Mouse (Mus musculus) urinary bladder, postnatal 14 days (tissue): ENCODE results near the gene Gpc1.

Source experiments
- DNase-seq: peaks from one replicate; pipeline ENCODE4 v3.0.0; 2021; ENCODE audit warnings: low spot score

Gpc1 gene

GRCm38 (mm10) chr1:92833987-92834706 lies 2.7 kb downstream of the Gpc1 start:
- DNase-seq: peak; percentile 79

DNA sequence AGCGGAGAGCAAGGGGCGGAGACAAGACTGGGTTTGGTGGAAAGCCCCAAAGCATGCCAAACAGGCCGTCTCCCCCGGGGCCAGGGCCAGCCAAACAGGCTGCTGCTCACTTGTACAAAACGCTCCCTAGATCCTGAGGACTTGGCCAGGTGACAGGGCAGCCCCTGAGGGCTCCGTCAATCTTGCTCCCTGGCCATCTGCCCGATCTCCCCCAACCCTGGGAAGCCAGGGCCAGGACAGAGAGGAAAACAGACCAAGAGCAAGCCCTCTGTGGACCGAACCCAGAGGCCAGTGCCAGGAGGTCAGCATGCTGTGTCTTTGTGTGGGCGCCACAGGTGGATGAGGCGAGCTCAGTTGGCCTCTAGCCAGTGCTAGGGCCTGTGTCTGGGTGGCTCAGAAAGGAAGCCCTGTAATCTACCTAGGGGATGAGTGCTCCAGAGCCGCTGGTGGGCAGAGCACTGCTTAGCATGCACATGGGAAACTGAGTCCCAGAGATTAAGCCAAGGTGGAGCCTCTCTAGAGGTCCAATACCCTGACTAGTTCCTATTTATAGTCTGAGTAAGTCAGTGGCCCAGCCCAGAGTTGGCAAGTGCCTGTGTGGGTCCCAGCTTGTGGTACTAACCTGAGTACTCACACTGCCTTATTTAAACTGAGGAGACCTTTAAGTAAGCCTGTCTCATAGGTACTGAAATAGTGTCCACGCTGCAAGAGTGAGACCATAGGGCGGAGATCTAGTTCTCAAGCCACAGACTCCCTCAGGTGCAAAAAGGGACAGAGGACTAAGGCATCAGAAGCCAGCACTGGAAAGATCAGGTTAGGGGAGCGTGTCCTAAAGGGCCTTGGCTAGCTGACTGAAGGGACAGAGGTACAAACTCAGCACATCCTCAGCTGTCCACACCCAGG lies 6.7 kb downstream of the Gpc1 start:
- DNase-seq: peak; percentile 44

GRCm38 (mm10) chr1:92839211-92839610 lies 7.8 kb downstream of the Gpc1 start:
- DNase-seq: no peak

DNA sequence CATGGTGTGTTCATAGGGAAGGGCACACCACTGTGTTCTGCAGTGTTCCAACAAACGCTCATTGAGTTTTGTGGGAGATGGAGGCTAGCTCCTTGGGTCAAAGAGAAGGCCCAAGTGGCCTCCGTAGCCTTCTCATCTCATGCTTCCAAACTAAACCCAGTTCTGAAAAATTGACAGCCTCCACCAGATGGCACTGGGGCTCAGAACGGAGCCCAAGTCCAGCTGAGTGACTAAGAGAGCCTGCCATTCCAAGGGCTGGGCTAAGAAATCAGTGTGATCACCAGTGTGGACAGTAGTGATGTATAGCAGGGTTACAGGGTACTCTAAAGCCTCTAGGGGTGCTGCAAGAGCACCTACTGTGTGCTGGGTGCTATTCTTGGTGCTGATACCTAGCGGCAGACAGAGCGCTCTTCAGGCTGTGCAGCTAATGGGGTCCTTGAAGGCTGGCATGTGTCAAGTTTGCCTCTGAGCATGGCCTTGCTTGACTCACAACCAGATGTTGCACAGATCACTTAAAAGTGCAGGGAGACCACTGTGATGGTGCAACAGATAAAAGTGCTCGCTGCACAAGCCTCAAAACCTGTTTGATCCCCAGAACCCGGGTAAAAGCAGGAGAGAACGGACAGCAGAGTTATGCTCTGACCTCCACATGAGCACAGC lies 8.9 kb downstream of the Gpc1 start:
- DNase-seq: no peak

DNA sequence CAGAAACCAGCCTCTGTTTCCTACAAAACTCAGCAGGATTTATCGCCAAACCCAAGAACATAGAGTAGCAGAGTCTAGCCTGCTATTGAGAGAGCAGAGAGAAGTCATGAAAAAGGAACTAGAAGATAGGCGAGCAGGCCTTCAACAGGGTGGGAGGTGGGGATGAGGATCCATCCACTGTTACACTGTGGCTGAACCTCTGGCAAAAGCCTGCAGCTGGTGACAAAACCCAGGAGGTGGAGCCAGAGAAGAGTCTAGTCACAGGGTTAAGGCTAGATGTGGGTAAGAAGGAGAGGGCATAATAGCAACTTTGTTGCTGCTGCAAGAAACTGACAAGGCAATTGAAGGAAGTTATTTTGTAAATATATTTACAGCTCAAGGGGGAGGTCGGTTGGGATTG lies 10.0 kb downstream of the Gpc1 start:
- no peak for DNase-seq

DNA sequence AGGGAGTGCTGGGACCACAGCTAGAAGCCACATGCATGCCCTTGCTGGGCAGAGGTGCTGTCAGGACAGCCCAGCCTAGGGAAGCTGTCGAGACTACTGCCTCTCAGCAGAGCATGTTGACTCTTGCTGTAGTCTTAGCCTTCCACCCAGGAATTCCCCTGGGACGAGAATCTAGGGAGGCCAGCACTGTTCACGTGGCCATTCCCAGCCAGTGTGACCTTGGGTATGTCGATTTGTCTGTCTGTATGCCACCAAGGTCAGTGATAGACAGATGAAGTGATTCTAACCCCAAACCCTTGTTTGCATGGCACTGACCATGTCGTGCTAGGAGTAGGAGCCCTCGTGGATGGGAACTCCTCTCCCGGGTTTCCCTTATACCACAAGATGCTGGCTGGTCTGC lies 14.4 kb downstream of the Gpc1 start:
- DNase-seq: no peak

DNA sequence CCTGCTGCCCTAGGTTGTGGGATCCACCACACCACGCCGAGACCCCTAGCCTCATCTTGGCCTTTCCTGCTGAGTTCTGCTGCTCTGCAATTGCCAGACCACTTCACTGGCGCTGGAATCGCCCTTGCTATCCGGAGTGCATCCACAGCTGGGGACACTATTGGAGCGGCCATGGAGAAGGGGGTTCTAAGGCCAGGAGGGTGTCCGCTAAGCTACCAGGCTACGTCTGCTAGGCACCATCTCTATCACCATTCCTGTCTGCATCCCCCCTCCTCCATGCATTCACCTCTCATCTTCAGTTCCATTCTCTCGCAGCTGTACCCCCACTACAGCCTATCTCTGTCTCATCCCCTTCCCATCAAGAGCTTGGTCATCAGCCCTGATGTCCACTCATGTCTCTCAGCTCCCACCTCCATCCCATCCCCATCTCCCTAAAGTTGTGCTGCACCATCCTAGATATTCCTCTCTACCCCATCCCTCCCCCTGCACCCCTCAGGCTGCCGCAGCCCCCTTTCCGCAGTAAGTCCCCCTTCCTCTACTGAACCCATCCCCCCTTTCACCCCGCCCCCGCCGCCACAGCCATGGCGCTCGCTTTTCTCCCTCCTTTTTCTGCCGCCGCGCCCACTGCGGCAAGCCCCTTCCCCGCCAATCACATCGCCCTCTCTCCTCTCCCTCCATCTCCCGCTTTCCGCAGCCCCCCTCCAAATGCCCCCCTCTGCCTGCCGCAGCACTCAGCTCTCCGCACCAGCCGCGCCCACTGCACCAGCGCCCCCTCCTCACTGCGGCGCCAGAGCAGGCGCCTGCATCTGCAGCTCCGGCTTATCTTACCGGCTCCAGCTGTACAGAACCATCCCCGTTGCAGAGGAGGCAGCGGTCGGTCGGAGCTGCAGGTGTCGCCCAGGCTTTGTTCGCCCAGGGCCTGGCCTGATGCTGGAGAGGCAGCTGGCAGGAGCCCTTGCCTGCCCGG lies 16.7 kb downstream of the Gpc1 start:
- DNase-seq: no peak

DNA sequence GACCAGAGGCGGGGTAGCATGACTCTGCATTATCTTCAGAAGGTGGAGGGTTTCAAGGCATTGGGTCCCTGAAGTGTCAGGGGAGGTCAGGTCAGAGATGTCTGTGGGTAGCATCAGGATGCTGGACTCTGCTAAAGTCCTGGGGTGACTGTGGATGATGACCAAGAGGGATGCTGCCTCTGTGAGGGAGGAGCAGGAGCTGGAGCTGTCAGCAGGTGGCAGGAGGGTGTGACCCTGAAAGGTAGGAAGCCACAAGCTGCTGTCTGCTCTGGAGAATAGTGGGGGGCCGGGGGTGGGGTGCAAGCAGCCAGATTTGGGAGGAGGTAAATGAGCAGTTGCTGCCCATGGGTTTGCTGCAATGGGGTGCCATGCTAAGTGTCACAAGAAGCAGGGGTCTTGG lies 18.0 kb downstream of the Gpc1 start:
- DNase-seq: no peak

DNA sequence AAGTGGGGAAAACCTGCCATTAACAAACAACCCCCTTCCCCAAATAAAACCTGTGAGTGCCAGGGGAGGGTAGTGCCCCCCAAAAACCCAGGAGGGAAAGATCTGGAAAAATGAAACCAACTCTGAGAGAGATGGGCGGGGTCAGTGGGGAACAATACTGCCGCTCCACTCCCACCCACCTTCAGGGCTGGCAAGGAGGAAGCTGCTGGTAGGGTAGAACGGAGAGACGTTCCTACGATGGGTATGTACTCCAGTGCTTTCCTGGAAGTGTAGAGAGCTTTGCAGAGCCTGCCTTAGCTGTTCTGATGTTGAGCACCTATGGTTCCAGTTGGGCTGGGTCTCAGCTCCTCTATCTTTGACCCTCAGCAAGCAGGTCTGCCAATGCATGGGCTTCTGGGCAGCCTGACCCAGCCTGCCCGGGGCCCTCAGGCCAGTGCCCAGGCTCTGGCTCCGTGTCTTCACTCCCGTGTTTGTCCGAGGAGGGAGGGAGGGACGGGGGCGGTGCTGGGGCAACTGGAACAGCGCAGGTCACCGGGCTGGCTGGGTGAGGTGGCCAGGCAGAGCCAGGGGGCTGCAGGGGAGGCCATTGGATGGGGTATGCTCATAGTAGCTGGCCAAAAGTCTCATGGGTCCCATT lies 18.6 kb downstream of the Gpc1 start:
- DNase-seq: no peak

DNA sequence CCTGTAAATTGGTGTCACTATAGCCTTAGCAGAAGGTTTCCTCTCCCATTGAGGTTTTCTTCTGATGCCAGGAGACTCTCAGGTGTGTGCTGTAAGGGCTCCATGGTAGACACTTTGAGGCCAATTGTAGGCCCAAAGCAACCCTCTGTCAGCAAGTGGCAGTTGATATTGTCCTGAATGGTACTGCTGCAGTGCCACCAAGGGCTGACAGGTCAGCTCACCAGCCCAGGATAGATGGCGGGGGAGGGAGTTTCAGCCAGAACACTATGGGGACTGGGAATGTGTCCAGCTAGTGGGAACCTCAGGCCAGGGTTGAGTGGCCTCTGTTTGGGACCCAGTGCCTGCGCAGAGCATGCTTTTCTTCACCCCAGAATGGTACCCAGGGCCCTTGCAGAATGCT lies 21.0 kb downstream of the Gpc1 start:
- DNase-seq: no peak

- no peak for DNase-seq
Observed at GRCm38 (mm10) chr1:92861503-92861902, 30.1 kb downstream of the Gpc1 start.

- DNase-seq: no peak
Observed at GRCm38 (mm10) chr1:92863268-92863667, 31.8 kb downstream of the Gpc1 start.

DNA sequence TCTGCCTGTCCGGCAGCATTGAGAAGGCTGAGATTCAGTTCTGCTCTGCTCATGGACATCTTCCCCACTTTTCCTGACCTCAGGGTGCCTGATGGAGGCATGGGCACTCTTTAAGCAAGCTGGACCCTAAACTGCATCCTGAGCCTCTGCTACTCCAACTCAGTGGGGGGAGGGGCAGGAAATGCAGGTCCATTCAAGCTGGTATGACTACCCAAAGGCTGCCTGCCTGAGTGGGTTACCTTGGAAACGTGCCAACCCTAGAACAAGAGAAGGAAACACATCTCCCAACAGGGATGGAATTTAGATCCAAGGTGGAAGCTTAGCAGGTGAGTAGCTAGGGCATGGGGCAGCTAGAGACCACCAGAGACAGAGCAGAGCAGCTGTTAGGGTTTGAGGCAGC lies 34.7 kb downstream of the Gpc1 start:
- no peak for DNase-seq

GRCm38 (mm10) chr1:92869985-92870384 lies 38.5 kb downstream of the Gpc1 start:
- DNase-seq: no peak

GRCm38 (mm10) chr1:92872666-92873065 lies 41.2 kb downstream of the Gpc1 start:
- no peak for DNase-seq

GRCm38 (mm10) chr1:92874011-92874410 lies 42.6 kb downstream of the Gpc1 start:
- no peak for DNase-seq

- DNase-seq: no peak
Observed at GRCm38 (mm10) chr1:92875360-92876111, 44.1 kb downstream of the Gpc1 start.

DNA sequence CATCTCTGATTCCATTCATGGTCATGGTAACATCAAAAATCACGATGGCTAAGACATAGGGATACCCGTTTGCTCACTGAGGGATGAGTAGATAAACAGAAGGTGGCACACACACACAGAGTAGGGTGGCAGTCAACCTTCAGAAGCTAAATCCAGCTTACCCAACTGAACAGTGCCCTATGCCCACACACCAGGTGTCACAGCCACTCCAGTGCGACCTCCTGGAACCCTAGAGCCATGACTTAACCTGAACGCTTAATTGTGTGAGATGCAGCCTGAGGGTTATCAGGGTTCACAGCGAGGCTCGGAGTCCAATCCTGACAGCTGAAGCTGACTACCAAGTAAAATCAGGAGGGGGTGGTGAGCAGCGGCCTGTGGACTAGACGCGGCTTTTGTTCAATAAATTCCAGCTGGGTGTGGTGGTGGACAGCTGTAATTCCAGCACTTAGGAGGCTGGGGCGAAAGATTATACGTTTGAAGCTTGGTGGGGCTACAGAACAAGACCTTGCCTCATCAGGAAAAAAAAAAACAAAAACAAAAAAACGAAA lies 46.1 kb downstream of the Gpc1 start:
- DNase-seq: no peak

- no peak for DNase-seq
Observed at GRCm38 (mm10) chr1:92878066-92878741, 46.8 kb downstream of the Gpc1 start.

GRCm38 (mm10) chr1:92879266-92879665 lies 47.8 kb downstream of the Gpc1 start:
- DNase-seq: no peak
